Mouse (Mus musculus): ENCODE measurements at regions not wholly inside any gene's neighbourhood (a gene's known extent, or its start where the extent isn't known, plus 50 kb on each side); places are given as distances from the start of the nearest gene placed in this dataset.
A peak's percentile ranks its signal among the peaks of the same experiment; 100 is the strongest.

- intact Hi-C loops (cut with DNase I) = no loop called here
Measured at GRCm38 (mm10) chr13:107607294-107607693, 437.0 kb upstream of the Smim15 start.

DNA sequence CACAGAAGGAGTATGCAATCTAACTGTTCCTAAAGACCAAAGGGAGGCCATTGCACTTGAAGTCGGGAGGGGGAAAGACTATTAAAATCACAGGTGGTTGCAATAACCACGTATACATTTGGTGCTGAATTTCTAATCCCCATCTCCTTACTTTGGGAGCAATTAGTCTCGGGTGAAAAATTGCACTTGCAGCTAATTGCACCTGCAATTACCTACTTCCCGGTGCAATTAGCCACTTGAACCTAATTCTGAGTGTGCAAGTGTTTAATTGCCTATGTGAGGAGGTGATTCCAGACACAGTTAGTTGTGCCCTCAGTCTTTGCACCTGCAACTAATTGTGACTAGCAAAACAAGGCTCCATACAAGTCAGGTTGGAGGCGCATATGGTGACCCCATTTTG lies 442.1 kb upstream of the Smim15 start:
- intact Hi-C loops (cut with DNase I) = no loop called here
- no peak for DNase-seq

More at GRCm38 (mm10) chr13:107607294-107607693, 437.0 kb upstream of the Smim15 start:
- no peak for DNase-seq

- no peak for DNase-seq
- intact Hi-C loops (cut with DNase I) = no loop called here
Measured at GRCm38 (mm10) chr13:107601132-107601439, 443.2 kb upstream of the Smim15 start.

GRCm38 (mm10) chr13:107600331-107601131 lies 443.7 kb upstream of the Smim15 start:
- DNase-seq = peak; percentile 12
- intact Hi-C loops (cut with DNase I) = no loop called here

DNA sequence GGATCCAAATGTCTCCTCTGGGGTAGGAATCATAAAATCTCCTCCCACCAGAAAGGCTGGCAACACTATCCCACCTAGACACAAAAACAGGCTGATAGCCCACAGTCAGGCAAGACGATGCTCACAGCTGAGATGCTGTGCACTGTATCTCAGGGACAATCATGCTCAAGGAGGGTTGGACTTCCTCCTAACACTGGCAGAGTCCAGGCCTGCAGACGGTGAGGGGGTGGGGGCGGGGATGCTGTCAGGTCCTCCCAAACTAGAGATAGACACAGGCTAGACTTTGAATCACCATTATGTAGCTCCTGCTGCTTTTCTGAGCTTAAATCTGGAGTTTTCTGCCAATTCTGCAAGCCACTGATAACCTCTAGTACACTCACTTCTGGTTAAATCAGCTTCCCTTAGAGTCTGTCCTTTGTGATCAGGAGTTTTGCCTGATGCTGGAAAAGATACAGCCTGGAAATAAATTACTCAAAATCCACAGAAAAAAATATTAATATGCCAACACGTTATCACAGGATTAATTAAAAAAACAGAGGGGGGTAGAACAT lies 445.1 kb upstream of the Smim15 start:
- intact Hi-C loops (cut with DNase I) = no loop called here

DNA sequence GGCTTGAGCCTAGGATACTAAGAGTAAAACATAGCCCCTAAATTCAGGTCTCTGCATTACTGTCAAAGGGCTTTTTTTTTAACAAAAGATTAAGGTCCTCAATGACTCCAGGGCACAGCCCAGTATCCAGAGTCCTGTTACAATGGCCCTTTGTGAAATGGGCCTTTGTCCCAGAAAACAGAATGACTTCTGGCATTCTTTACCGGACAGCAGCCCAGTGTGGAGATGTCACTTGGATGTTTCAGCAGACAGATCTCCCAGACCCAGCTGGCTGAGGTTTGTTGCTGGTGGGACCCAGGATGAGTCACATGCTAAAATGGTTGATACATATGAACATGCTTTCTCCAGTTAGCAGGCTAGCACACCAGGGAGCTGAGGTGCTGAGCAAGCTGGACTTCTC lies 445.9 kb upstream of the Smim15 start:
- intact Hi-C loops (cut with DNase I) = no loop called here
- DNase-seq = no peak

More for the DNA sequence above, 445.1 kb upstream of the Smim15 start:
- DNase-seq = no peak

- intact Hi-C loops (cut with DNase I) = no loop called here
- no peak for DNase-seq
Measured at GRCm38 (mm10) chr13:107597217-107597616, 447.0 kb upstream of the Smim15 start.

DNA sequence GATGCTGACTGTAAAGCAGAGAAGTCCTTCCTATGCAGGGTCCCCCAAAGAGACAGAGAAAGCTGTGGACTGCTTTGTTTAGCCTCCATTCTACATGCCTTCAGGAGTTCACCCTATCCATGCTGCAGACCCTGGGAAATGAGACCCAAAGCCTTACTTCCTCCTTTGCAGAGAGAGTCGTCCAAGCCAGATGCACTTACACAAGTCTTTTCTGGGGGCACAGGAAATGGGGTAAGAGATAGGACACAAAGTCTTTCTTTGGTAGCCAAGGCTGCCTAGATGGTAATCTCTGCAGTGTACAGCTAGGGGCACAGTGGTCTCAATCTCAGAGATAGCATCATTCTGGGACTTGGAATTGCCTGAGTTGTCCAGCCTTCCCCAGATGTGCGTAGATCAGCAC lies 448.1 kb upstream of the Smim15 start:
- intact Hi-C loops (cut with DNase I) = no loop called here
- DNase-seq = no peak

GRCm38 (mm10) chr13:107588399-107589002 lies 455.7 kb upstream of the Smim15 start:
- no peak for DNase-seq
- intact Hi-C loops (cut with DNase I) = no loop called here

DNA sequence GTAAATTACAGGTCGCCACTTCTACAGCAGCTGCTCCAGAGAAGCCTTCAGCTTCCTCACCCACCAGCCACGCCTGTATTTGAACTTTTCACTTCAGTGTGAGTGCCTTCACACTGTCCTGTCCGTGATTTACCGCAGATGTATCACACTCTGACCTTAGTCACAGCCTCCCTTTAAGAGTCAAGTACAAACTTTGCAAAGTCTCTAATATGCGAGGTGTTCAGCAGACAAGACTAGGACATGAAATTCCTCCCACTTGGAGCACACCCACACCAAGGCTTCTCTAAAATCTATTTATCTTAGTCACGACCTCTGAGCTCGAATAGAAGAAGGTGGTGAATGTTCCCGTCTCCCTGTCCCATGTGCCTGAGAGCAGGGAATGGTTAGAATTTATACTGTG lies 456.6 kb upstream of the Smim15 start:
- DNase-seq = no peak

GRCm38 (mm10) chr13:107585936-107586335 lies 458.3 kb upstream of the Smim15 start:
- intact Hi-C loops (cut with DNase I) = no loop called here
- DNase-seq = no peak

More for the DNA sequence above, 456.6 kb upstream of the Smim15 start:
- intact Hi-C loops (cut with DNase I) = no loop called here

DNA sequence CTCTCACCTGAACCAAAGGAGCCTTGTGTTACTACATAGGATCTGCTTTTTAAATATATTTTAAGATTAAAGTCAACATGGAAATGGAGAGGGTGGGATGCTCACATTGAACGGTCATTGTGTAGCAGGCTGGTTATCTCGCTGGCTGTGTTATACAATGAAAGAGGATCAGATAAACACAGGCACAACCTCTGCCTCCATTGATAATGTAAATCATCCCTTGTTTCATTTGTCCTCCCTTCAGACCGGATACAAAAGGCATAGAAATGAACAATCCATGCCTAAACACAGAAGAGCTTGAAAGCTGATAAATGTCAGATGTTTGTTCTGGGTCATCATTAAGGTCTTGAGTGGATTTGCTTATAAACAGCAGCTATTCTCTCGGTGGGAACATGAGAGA lies 458.9 kb upstream of the Smim15 start:
- DNase-seq = no peak
- intact Hi-C loops (cut with DNase I) = no loop called here

DNA sequence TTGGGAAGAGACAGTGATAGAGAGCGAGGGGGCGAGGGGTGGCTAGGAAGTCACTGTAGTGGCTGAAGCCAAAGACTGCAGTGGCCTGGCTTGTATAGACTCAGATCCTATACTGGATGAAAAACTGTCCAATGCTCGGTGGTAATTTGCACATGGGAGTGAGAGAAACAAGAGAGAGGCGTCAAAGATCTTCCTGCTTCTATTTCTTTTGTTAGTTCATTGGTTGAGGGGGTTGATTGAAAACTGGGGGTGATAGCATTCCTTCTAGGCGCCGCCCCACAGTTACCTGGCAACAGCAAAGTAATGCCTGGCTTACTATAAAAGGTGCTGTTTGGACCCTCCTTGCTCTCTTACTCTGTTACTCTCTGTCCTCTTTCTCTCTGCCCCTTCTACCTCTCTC lies 465.3 kb upstream of the Smim15 start:
- intact Hi-C loops (cut with DNase I) = no loop called here
- DNase-seq = no peak

DNA sequence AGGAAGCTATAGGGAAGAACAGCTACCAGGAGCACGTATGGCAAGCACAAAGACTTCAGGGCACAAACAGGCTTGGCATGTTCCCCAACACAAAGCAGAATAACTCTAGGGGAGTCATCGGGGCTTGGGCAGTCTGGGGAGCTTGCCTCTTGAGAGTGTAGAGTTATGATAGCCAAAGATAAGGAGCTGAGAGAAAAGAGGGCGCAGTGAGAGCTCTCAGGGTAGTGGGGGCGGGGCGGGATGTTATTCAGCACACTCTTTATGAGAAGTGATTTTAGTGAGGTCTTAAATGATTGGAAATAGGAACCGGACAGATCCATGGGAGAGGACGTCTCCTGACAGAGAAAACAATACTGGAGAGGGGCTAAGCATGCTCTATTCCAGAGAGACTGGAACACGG lies 466.4 kb upstream of the Smim15 start:
- no peak for DNase-seq
- intact Hi-C loops (cut with DNase I) = no loop called here

DNA sequence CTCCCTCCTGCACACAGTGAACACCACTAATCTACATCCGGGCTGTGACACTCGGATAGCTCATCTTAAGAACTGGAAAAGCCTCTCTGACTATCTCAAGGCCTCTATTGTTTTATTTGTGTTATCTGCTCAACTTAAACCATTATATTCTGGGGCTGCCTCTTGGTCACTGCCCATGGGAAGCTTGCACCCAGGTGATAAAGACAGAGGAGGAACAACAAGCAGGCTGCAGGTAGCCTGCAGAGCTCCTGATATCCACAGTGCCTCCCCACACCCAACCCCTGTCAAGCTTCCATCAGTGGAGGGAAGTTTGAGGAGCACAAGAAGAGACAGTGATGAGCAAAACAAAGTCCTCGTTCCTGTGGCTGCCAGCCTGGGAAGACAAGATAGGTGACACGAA lies 467.0 kb upstream of the Smim15 start:
- no peak for DNase-seq
- intact Hi-C loops (cut with DNase I) = no loop called here

DNA sequence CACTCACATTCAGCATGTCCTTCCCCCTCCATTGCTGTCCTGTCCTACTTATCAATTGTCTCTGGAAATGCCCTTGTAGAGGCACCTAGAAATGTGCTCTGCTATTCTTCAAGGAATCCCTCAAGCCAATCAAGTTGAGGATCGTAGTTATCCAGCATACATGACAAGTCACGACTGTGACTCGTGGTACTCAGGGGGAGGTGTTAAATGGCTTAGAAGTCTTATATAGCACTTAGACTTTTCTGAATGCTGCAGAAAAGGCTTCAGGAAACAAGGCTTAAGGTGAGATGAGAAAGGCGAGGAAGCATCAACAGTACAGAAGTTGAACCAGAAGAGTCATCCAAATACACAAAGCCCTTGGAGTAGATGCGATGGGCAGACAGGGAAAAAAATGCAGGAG lies 467.5 kb upstream of the Smim15 start:
- DNase-seq = no peak
- intact Hi-C loops (cut with DNase I) = no loop called here

DNA sequence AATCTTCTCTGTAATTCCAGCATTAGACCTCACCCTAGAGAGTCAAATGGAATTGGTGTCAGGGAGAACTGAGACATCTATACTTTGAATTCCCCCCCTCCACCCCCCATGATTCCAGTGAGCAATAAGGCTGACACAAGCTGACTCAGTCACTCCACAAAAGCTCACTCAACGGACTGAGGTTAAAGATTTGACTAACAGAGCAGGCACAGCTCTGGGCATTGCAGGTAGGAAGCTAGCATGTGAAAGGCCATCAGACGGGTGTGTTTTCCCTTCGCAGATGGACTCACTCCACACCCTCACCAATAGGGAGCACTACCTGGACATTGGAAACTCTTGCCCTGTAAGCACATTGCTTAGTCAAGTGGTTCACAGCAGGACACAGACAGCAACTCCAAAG lies 469.2 kb upstream of the Smim15 start:
- no peak for DNase-seq
- intact Hi-C loops (cut with DNase I) = no loop called here

GRCm38 (mm10) chr13:107573499-107574355 lies 470.5 kb upstream of the Smim15 start:
- peak; percentile 49 for DNase-seq
- intact Hi-C loops (cut with DNase I) = no loop called here

- intact Hi-C loops (cut with DNase I) = no loop called here
Measured at GRCm38 (mm10) chr13:107571539-107571938, 472.7 kb upstream of the Smim15 start.

DNA sequence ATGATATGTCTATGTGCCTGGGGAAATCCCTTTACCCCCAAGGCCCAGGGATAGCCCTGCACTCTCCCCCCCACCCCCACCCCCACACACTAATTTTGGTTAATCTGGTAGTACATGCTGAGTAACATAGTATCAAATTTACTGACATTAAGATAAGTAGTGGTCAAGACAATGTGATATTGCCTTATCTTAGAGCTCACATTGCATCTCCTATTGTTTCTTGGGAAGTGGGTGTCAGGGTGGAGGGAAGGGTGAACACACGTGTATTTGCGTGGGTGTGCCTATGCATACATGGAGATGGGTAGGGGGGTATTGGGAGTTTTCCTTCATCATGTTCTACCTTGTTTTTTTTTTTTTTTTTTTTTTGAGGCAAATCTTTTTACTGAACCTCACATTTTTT lies 474.8 kb upstream of the Smim15 start:
- intact Hi-C loops (cut with DNase I) = no loop called here
- no peak for DNase-seq

More at GRCm38 (mm10) chr13:107571539-107571938, 472.7 kb upstream of the Smim15 start:
- no peak for DNase-seq

- intact Hi-C loops (cut with DNase I) = no loop called here
- DNase-seq = no peak
Measured at GRCm38 (mm10) chr13:107568701-107569121, 475.5 kb upstream of the Smim15 start.
